Mouse (Mus musculus) brain, embryonic 14.5 days (tissue): ENCODE results near the gene Spock2.

Experiments
- CTCF ChIP-seq: fragments of 200-500 bp; IDR thresholded peaks from 2 replicates; pipeline ENCODE4 v1.5.1; 2012; ENCODE audit warnings: inconsistent platforms, mild to moderate bottlenecking, moderate library complexity, borderline replicate concordance; ENCODE audit not compliant: insufficient read depth, insufficient read length; ENCODE audit errors: extremely low read depth
- POLR2A ChIP-seq: fragments of 200-500 bp; IDR thresholded peaks from 2 replicates; pipeline ENCODE4 v1.6.1; 2012; ENCODE audit warnings: mild to moderate bottlenecking, inconsistent platforms, borderline replicate concordance; ENCODE audit not compliant: poor library complexity, insufficient read depth, insufficient read length, severe bottlenecking; ENCODE audit errors: extremely low read depth

DNA sequence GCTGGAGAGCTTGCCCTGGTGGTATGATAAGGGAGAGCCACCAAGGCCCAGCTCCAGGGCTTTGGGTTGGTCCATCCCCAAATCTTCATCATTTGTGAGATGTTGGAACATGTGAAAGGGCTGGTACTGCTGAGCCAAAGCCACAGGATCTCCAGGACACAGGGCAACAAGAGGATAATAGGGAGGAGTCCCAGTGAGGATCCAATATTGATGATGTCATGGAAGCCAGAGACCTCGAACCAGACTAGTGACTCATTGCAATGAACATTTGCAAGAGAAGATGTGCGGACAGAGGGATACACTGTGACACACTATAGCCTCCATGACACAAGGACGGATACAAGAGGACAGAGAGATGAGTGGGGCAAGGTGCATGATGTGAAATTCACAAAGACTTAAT is 52.1 kb downstream of the Spock2 start:
- no peak for TF ChIP-seq POLR2A
- no peak for TF ChIP-seq CTCF
